Mouse (Mus musculus) c-Kit-positive CD71-negative TER-119-negative erythroid progenitor cells, embryonic 14.5 days (primary cell): ENCODE data around the gene Upp2.

ENCODE experiments used
- DNase-seq: peaks from one replicate; pipeline ENCODE4 v3.0.0-alpha.2; 2013; ENCODE audit warnings: low read depth

The Upp2 gene

DNA sequence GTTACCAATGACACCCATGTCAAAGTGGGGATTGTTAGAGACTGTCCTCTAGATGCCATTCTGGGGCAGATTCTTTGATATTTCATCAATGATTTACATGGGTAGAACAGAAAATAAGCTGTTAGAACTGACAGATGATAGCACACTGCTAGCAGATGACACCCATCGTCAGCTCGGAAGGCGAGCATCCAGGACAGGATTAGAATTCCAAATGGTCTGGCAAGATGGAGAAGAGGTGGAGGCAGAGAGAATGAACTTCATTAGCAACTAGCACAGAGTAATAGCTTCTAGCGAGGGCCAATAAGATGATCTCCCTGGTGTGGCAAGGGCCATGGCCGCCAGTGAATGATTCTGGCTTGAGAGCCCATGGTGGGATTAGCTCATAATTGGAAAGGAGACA, 48.7 kb downstream of the Upp2 start:
- DNase-seq: no peak

DNA sequence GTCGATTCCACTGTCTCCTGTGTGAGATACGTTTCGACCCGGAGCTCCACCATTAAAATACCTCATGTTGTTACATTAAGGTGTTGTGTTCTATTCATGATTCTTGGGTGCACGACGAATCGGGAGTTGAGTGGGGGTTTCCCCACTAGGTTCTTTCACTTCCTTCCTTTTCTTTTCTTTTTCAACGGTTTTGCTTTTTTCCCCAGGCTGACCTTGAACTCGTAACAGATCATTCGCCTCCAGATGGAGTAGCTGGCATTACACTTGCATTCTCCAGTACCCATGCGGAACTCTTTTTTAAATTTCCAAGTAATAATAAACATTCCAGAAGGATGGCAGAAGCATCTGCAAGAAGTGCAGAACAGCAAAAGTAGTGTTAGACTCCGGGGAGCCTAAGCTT, 58.1 kb downstream of the Upp2 start:
- no peak for DNase-seq

DNA sequence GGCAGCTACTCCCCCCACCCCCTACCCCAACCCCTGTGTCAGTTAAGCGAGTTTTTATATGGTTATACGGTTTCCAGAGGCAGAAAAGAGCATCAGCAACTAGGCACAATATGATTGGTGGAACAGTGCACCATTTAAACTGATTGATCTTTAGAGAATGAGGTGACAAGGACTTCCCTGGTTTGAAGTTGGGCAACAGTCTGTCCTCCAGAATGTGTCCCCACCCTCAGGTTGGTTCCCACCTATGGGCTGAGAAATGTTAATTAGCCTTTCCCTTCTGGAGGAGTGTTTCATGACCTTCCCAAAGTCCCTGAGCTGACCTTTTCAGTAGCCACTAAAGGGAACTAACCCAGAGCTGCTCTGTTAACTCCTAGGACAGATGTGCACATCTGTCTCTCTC, 58.6 kb downstream of the Upp2 start:
- no peak for DNase-seq

DNA sequence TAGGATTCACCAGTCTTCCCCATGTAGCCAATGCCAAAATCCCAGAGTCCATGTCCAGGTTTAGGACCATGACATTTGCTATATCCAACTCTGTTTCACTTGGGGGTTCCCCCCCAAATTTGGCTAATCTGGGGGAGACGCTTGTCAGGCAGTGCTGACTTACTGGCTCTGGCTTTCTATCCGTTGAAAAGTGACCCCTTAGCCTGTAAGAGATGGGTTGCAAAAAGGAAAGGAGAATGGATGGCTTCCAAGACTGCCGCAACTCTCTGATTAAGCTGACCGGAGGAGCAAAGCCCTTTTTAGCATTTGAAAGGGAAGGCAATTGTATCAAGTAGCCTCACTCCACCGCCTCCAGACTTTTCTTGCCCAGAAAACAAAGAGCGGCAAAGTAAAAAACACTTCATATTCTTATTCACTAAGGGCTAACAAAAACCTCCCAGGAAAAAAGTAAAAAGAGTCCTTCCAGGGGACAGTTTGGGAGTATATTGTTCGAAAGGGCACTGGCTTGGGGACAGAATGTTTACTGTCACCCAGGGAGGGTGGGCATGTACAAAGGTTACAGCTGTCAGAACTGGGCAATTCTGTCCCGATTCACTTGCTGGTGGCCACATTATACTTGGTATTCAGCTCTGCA, 59.2 kb downstream of the Upp2 start:
- no peak for DNase-seq

DNA sequence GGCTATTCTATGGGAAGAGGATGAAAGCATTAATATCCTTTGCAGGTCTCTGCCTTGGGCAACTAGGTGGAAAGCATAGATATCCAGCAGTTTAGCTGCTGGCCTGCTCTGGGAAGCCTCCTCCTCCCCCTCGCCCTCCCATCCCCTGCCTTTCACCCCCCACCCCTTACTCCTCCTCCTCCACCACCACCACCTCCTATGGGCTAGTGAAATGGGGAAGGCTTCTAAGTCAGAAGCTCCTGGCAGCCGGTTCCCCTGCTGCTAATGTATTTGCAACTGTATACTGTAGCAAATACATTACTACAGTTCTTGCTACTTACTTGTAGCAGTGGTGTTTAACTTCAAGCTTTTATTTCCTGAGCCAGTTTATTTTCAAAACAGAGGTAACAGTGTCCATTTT, 60.9 kb downstream of the Upp2 start:
- no peak for DNase-seq

DNA sequence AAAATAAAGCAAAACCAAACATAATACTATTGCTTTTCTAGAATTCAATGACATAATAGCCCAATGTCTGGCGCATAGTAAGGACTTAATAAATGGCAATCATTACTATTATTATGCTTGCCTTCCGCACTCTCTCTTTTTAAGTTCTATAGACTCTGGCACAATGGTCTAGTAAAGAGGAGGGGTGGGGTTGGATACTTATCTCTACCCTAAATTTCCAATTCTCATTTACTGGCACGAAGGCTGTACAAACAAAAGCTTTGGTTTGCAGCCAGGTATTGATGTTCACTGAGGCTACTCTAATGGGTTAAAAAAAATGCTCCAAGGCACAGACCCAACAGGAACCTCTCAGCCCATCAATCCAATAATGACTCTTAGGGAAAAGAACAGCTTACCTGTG, 61.9 kb downstream of the Upp2 start:
- no peak for DNase-seq

DNA sequence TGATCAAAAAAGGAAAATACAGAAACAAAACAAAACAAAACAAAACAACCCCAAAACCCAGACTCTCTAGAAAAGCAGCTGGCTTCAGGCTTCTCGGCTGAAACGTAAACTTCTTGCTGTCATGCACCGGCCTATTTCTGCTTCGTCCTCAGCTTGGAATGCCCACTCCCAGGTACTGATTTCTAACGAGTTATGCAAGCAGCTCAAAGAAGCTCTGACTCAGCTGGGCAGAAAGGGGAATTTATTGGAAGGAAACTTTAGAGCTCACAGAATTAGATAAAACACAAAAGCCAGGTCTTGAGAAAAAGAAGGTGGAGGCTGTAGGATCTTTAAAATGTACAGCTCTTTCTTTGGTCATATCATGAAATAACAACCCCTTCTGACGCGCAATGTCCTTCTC, 62.3 kb downstream of the Upp2 start:
- no peak for DNase-seq

DNA sequence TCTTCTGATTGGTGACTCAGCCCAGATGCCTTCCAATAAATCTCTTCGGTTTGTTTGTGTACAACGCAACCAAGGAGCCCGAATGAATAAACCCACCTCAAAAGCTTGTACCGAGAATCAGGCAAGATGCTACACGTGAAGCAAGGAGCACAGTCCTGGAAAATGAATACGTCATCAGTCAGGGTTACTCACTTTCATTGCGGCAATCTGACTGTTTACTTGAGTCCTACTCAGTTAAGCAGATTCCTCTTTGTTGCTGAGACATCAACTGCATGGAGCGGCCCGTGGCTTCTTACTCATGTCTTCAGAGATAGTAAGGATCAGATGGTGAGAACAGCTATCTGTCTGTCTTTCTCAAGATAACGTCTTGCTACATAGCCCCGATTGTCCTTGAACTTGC, 66.7 kb downstream of the Upp2 start:
- no peak for DNase-seq

DNA sequence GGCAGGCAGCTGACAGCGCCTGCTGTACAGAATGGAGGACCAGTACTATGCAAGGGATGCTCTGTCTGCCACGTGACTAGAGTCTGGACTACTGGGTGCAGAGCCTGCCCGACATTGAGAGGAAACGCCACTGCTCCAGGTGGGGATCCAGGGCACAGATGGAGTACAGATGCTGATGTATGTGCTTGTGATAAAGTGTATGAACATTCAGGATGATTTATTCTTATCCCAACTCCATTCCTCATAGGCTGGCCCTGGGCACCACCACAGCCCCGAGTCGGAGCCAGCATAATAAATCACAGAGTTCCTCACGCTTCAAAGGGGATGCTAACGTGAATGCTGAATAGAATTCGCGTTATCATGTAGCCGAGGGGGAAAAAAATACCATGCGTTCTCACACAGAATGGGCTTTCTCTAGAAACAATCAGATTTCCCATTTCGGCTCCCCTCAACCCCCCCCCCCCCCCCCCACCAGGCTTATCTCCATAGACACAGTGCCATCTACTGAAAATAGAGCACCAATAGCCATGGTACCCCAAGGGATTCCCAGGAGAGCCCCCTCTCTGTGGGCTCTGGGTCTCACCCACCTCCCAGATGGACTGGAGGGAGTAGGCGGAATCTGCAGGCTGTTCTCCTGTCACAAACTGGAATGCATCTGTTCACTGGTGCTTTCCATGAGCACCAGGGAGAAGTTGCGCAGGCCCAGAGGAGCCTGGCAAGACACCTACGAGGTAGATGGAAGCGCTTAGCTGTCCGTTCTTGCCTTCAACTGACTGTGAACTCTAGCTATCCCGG, 74.9 kb downstream of the Upp2 start:
- no peak for DNase-seq

DNA sequence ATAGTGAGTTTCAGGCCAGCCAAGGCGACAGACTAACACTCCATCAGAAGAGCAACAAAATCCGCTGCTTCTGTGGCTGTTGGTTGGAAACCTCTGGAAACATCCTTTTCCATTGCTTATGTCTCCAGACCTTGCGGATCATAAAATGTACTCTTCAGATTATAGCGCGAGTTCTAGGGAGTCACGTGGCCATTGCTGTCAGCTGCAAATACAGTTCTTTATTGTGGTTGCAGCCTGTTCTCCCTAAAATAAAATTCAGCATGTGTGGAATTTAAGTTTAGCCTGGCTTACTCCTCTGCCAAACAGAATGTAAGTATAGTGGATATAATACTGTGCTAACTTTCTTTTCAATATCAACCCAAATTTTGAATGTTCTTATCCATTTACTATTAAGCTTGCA, 78.6 kb downstream of the Upp2 start:
- DNase-seq: no peak

DNA sequence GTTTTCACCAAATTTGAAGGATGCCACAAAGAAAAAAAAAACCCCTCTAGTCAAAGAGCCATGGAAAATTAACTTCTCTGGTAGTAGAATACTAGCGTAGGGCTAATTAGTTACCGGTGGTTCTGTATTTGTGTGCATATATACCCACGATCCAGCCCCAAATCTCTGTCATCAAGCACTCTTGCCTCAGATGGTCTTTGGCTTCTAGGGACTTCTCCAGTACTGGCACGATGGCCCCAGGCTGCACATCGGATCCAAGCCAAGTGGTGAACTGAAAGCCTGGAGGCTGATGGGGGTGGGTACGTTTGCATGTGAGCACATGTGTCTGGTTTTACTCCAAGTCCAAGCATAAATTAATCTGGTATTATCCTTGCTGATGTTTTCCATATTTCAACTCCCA, 88.1 kb downstream of the Upp2 start:
- no peak for DNase-seq

DNA sequence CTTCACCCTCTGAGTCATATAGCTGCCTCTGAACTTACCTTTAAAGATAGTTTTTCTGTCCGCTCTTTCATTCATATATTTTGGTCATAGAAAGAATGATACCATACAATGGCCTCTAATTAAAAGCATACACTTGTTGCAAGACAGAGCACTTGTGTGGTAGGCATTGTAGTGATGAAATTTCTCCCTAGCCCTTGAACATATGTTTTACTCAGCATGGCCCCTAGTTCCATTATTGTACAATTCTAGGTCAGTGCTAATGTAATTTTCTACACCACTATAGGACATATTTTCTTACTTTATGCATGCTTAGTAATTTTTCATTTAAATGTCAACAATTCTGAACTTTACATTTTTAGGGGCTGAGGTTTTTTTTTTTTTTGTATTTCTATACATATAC, 89.9 kb downstream of the Upp2 start:
- DNase-seq: no peak

DNA sequence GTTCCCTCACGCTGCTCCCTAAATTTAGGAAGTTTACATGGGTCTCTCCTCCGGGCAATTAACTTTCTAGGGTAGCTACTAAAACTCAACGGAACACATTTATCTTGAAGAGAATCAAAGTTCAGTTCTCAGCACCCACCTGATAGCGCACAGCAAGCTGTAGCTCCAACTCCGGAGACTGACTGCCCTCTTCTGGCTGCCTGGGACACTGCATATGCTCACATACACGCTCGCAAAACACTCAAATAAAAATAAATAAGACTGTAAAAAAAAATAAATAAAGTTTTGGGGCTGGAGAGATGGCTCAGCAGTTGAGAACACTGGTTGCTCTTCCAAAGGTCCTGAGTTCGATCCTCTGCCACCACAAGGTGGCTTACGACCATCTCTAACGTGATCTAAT, 90.8 kb downstream of the Upp2 start:
- DNase-seq: no peak

DNA sequence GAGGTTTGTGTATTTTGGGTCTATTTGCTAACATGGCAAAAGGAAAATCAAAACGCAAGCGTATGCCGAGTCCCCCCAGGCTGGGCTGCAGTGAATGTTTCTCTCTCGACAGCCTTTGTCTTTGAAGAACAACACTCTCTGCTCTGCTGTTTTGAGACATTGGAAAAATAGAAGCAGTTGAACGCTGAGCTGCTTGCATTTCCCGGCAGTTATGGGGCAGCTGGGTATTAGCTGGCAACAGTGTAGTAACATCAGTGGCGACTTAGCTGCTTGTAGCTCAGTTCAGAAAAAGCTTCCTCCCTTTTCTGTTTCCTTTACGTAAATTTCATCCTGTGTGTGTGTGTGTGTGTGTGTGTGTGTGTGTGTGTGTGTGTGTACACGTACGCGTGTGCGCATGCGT, 93.5 kb downstream of the Upp2 start:
- DNase-seq: no peak

DNA sequence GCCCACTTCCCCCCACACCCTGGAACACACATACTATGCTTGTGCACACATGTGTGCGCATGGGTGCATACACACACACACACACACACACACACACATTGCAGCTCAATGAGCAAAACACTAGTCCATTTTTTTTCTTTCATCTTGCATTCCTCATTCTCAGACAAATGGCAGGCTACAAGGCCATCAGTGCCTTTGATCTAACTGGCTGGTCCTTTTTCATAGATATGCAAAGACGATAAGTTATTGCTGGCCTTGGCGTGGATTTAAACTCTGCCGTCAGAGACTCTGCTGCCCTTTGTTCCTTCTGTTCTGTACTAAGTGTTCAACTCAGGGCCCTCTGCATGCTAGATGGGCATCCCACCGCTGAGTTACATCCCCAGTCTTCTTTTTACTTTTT, 94.0 kb downstream of the Upp2 start:
- DNase-seq: no peak

DNA sequence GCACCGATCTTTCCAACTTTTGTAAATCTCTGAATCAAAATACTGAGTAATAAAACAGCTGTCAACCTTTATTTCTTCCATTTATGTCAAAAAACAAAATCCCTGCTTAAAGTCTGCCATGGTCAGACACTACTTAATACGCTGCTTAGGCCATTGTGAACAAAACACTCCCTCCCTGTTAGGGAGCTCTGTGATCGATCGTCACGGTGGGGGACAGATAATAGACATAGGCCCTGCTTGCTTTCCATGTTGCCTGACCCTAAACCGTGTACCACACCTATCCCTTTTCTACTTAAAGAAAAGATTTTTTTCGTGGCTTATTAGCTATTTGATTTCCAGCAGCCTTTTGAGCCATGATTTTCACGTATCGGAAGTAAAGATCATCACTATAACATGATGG, 95.6 kb downstream of the Upp2 start:
- no peak for DNase-seq

DNA sequence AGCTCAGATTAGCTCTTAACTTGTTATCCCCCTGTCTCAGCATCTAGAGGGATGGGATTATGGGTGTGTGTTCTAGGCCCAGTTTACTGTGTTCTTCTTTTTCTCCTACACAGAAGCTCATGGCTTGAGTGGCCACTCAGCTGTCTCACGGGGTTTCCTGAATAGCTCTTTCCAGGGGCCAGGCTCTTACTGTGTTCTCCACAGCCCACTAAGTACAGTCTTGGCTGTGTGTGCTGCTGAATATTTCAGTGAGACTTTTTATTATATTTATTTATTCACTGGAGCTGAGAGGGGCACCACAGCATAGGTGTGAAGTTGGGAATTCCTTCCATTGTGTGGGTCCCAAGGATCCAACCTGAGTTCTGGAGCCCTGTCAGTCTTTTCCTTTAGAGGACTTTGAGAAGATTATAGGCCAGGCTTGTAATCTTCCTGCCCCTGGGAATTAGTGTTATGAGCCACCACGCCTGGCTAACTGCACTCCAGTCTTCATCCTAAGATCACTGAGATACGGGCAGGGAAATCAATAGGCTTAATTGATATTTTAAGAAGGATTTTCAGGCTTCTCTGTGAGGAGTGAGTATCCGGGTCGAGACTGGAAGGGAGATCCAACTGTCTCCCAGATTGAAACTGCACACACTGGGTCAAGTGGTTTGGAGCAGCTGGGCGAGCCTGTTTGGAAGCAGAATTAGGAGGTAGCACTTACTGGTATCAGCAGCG, 96.5 kb downstream of the Upp2 start:
- no peak for DNase-seq

DNA sequence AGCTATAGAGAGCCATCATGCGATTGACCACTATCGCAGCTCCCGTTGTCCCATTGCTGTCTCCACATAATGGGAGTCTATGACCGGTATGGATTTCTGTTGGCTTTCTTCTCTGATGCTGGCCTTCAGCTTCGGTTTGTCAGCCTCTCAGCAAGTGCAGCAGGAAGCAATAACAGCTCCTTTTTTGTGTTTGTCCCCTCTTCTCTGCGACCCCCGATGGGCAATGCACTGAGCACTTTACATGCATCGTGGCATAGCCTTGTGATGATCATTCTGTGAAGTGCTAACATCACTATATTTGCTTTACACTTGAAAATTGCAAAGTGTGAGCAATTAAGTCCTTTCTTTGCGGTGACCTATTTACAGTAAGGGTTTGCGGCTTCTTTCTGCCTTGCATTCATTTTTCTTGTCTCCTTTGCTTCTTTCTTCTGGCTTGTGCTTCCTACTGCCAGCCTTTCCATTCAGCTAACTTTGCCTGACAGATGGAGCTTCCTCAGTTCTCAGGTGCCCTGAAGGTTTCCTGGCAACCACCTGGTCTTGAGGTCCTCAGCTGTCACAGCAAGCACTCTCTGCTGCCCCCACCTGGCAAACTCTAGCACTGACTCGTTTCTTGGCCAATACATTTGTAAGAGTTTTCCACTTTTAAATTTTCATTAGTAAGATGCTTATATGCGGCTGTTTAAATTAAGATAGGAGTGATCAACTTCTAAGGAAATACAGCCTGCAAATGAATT, 98.2 kb downstream of the Upp2 start:
- DNase-seq: peak; percentile 51

DNA sequence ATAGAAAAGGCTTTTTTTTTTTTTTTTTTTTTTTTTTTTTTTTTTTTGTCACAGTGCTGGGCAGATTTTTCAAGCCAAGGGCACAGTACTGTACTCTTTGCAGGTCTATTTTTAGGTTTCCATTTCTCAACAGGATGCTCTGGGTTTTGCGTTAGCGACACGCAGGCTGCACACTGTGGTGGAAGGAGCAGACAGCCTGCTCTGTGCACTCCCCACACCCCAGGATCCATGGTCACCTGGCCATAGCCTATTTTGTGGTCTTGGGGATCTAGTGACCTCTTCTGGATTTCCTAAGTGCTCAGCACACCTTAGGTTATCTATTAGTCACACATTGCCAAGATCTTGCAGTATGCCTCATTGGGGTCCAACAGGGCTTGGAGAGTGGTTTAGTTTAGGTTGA, 100.2 kb downstream of the Upp2 start:
- no peak for DNase-seq

DNA sequence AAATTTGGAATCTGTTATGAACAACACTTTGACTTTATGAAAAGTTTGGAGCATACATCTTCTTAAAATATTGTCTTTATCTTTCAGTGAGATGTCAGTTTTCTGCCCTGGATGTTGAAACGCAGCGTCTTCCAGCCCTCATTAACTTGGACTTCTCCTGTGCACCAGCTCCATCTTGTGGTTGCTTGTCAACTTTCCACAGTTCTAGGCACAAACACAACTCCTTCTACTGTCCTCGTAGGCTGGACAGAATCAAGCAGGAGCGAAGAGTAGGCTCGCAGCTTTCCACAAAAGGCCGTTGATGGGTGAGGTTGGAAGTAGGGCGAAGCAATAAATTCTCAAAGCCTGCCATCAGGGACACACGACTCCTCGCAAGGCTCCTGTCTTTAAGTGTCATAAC, 100.9 kb downstream of the Upp2 start:
- DNase-seq: peak; percentile 31

DNA sequence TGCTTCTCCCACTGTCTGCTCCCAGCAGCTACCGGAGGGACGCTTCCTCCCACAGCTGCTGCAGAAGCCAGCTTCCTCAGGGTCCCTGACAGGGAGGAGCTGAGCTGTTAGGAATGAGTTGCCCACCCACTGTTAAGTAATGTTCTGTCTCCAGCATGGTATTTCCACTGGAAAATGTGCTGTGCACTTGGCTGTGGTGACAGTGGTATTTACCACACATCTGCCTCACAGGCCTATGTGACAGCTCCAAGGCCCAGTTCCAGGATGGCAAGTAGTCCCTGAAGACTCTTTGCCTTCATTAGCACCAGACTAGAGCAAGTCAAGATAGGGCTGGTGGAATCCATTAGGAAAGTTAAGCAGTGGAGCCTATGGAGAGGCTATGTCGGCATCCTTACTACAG, 102.0 kb downstream of the Upp2 start:
- no peak for DNase-seq

DNA sequence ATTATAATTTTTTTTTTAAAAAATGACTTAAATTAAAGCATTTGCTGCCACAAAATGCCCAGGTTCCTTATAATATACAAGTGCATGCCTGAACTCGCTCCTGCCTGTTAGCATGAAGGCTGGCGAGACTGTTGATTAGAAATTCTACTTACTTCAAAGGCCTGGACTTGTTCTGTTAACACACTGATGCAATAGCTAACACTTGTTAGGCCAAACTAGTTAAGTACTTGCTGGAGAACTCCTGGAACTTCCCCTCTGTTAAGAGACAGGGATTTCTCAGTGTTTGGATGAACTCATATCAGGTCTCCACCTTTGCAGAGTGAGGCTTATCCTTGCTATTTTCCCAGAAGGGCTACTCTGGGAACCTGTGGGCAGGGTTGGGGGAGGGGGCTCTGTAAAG, 105.4 kb downstream of the Upp2 start:
- no peak for DNase-seq

DNA sequence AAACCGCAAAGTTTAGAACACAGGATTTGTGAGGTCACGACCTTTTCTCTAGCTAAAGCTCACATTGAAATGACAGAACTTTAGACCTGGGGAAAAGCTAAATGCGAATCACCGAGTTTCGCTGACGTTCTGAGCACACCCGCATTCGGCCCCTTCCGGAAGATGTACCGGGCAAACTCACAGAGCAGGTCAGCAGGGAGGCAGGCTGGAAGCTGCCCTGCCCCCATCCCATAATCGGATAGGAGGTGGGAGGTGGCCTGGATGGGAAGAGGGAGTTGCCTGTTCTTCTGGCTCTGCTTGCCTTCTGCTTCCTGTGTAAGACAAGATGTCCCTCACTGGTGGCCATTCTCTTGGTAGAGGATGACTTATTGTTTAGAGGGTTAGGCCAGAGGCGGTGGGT, 112.9 kb downstream of the Upp2 start:
- DNase-seq: no peak
